Mouse (Mus musculus) olfactory bulb, adult 2 months (tissue): Measurements from ENCODE around the gene Lrrc8d. TPM values are rescaled to one million over a fixed set of nuclear protein-coding genes. Genes with fewer than 3 reads are reported as not detected.
"Not testable (repeated sequence)": the region's sequence is repeated elsewhere in the genome, so short reads cannot be mapped to it uniquely, and the experiment has no call there.

Source experiments
- H3K27ac ChIP-seq: fragments of 200-500 bp; 2 replicates; pipeline ENCODE4 v1.5.1; 2012; ENCODE audit warnings: low read depth, low read length; ENCODE audit not compliant: insufficient read depth
- H3K4me1 ChIP-seq: fragments of 200-500 bp; 2 replicates; pipeline ENCODE4 v1.6.1; 2012; ENCODE audit warnings: low read length; ENCODE audit not compliant: control insufficient read depth, insufficient read depth
- H3K4me3 ChIP-seq: fragments of 200-500 bp; 2 replicates; pipeline ENCODE4 v1.5.1; 2012; ENCODE audit warnings: mild to moderate bottlenecking, low read depth, low read length, moderate library complexity; ENCODE audit not compliant: insufficient read depth
- CTCF ChIP-seq: fragments of 200-500 bp; IDR thresholded peaks from 2 replicates; pipeline ENCODE4 v1.5.1; 2012; ENCODE audit warnings: low read depth, mild to moderate bottlenecking, low read length, moderate library complexity; ENCODE audit not compliant: insufficient read depth
- POLR2A ChIP-seq: fragments of 200-500 bp; IDR thresholded peaks from 2 replicates; pipeline ENCODE4 v1.6.1; 2012; ENCODE audit warnings: mild to moderate bottlenecking, low read depth, low read length, moderate library complexity; ENCODE audit not compliant: insufficient read depth
- WGBS: fragments of 180-500 bp; shearing (Covaris S2); methylation state at CpG from one replicate; pipeline ENCODE4 v1.1.7; 2018; 5-methylcytosine and 5-hydroxymethylcytosine counted together
- polyA plus RNA-seq: library from polyadenylated mRNA; stranded (reverse); fragments of >200 nt; gene quantifications from 2 replicates; pipeline ENCODE4 v1.2.4, GENCODE M21; 2012; ENCODE audit warnings: low replicate concordance; ENCODE audit not compliant: missing spikeins, insufficient read depth, insufficient read length

Gene Lrrc8d
- polyA plus RNA-seq, 1 experiment = not detected

DNA sequence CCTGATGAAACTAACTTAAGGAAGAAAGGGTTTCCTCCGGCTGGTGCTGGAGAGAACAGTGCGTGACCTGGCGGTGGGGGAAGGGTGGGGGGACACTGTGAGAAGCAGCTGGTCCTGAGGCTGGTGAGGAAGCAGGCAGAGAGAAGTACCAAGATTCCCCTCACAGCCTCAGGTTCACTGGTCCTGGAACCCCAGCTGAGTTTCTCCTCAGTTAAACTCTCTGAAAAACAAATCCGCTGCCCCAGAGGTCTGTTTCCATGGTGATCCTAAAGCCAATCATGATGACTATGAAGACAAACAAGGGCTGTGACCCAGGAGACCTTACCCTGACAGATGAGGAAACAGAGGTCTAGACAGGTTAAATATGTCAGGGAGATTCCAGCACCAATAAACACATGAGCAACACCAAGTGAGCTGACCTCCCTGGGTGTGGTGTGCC is 15.8 kb upstream of the Lrrc8d start:
- no peak for TF ChIP-seq POLR2A
- no peak for TF ChIP-seq CTCF
- 76% methylated on average over 4 of the region's 4 CpGs for WGBS
- peaks cover 9% of the 10 kb centered on the region for H3K4me1 ChIP-seq

GRCm38 (mm10) chr5:105684861-105685600 is 14.7 kb upstream of the Lrrc8d start:
- Histone ChIP-seq H3K27ac (no peak overlapping the region), H3K4me3 (no peak overlapping the region), H3K4me1 (peaks cover 7% of the 10 kb centered on the region)
- peak; percentile 61 for TF ChIP-seq CTCF
- TF ChIP-seq POLR2A = no peak
- 31% methylated on average over 14 of the region's 14 CpGs for WGBS

More for the DNA sequence above, 15.8 kb upstream of the Lrrc8d start:
- H3K27ac ChIP-seq = no peak overlapping the region
- H3K4me3 ChIP-seq = no peak overlapping the region

DNA sequence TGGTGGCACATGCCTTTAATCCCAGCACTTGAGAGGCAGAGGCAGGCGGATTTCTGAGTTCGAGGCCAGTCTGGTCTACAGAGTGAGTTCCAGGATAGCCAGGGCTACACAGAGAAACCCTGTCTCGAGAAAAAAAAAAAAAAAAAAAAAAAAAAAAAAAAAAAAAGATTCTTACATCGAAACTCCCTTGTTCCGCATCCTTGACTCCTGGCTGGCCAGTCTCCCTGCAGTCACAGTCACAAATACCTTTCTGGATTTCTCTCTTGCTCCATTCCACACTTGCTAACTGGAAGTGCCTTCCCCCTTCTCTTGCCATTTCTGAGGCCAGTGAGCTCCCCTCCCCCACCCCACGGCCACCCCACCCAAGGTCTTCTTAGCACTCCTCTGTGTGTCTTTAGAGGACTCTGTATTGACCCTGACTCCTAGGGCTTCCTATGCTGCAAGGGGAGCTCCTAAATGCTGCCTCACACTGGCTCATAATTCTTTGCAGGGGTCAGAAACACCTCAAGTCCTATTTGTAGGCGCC is 13.9 kb upstream of the Lrrc8d start:
- not testable (repeated sequence) for H3K4me1 ChIP-seq, H3K4me3 ChIP-seq, H3K27ac ChIP-seq
- WGBS = 83% methylated on average over 7 of the region's 7 CpGs

DNA sequence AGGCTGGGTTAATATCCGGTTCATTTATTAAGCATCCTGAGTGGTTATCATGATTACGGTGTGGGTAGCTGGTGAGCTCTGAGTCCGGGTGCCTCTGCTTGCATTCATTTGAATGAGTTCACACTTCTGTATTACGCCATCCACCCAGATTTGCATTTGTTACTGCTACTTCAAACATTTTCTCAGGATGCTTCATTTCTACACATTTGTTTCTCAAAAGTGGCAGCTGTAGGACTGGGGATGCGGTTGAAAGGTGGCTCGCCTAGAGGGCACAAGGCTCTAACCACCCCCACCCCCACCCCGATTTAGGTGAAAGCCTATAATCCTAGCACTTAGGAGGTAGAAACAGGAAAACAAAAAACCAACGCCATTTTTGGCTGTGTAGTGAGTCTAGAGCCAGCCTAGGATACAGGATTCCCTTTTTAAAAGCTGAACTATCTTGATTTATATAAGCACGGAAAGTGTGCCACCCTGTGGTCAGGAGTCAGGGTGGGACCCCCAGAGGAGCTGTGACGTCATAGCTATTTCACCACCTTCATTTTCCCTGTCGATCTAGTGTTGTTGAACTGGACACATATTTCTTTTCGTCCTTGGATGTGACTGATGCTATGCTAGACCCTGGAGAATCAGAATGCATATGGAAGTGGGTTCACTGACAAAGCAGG is 13.3 kb upstream of the Lrrc8d start:
- no peak overlapping the region for H3K27ac ChIP-seq
- 63% methylated on average over 12 of the region's 12 CpGs for WGBS
- no peak overlapping the region for H3K4me3 ChIP-seq
- H3K4me1 ChIP-seq = peaks cover 9% of the 10 kb centered on the region; the same call in 1 of the 2 replicates
- no peak for TF ChIP-seq POLR2A
- no peak for TF ChIP-seq CTCF

- H3K4me3 ChIP-seq = no peak overlapping the region
- TF ChIP-seq CTCF (no peak), POLR2A (no peak)
- peaks cover 4% of the 10 kb centered on the region; the same call in 1 of the 2 replicates for H3K4me1 ChIP-seq
- WGBS = 66% methylated on average over 10 of the region's 10 CpGs
- no peak overlapping the region for H3K27ac ChIP-seq
Measured at GRCm38 (mm10) chr5:105690502-105691454, 9.0 kb upstream of the Lrrc8d start.

DNA sequence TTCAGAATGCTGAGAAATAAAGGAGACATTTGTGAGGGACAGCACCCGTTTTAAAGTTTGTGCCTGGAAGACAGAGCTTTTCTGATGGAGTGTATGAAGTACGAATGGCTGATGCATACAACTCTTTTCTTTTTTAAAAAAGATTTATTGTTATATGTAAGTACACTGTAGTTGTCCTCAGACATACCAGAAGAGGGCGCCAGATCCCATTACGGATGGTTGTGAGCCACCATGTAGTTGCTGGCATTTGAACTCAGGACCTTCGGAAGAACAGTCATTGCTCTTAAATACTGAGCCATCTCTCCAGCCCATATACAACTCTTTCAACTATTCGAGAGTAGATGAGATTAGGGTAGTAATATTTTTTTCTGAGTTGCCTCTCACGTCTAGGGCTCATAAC is 8.1 kb upstream of the Lrrc8d start:
- no peak overlapping the region for H3K4me3 ChIP-seq
- WGBS = 90% methylated on average over 7 of the region's 7 CpGs
- TF ChIP-seq POLR2A (no peak), CTCF (no peak)
- peaks cover 4% of the 10 kb centered on the region; the same call in 1 of the 2 replicates for H3K4me1 ChIP-seq
- no peak overlapping the region for H3K27ac ChIP-seq

DNA sequence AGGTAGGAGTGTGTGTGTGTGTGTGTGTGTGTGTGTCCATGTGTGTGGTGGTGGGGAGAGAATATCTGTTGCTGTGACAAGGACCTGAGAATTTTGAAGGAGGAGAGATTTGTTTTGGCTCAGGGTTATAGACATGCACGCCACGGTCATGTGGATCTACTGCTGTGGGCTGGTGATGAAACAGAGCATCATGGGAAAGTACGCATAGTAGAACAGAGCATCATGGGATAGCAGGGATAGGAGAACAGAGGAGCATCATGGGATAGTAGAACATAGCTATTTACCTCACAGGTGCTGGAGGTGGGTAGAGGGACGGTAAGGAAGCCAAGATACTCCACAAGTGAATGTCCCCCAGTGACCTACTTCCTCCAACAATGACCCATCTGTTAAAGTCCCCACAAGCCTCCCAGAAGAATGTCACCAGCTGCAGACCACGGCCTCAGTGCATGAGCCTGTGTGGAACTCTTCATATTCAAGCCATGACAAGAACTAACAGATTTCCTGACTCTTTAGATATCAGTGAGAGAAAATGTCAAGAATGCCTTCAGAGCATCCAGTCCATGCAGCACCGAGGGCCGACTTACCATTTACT is 5.3 kb upstream of the Lrrc8d start:
- WGBS = 85% methylated on average over 7 of the region's 7 CpGs
- H3K27ac ChIP-seq = no peak overlapping the region; the same call in 1 of the 2 replicates
- no peak for TF ChIP-seq CTCF
- no peak for TF ChIP-seq POLR2A
- H3K4me1 ChIP-seq = peaks cover 8% of the 10 kb centered on the region
- no peak overlapping the region for H3K4me3 ChIP-seq

DNA sequence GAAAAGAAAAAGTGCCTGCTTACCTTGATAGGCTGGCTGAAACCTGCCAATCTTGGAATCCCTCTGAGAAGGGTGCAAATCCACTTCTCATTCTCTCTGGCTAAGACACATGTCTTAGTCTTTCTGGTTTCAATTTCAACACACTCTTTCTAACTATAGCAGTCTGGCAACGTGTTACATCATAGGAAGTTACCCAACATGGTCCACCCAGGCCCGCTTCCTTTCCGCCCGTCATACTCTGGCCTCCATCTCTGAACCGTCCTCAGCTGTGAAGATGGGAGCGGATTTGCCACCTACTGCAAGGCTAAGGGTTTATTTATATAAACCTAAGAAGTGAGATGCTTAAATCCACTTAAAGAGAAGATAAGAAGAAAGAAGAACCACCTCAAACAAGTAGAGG is 3.7 kb upstream of the Lrrc8d start:
- peaks cover 6% of the 10 kb centered on the region for H3K4me1 ChIP-seq
- no peak overlapping the region for H3K27ac ChIP-seq
- TF ChIP-seq CTCF (no peak), POLR2A (no peak)
- no peak overlapping the region for H3K4me3 ChIP-seq
- WGBS = 92% methylated on average over 6 of the region's 6 CpGs
